Mouse (Mus musculus) c-Kit-positive CD71-positive TER-119-negative erythroid progenitor cells, embryonic 14.5 days (primary cell): ENCODE measurements around the gene Derl3.

Source experiments
- DNase-seq: peaks from one replicate; pipeline ENCODE4 v3.0.0-alpha.2; 2013; ENCODE audit warnings: low read depth

Derl3 gene

DNA sequence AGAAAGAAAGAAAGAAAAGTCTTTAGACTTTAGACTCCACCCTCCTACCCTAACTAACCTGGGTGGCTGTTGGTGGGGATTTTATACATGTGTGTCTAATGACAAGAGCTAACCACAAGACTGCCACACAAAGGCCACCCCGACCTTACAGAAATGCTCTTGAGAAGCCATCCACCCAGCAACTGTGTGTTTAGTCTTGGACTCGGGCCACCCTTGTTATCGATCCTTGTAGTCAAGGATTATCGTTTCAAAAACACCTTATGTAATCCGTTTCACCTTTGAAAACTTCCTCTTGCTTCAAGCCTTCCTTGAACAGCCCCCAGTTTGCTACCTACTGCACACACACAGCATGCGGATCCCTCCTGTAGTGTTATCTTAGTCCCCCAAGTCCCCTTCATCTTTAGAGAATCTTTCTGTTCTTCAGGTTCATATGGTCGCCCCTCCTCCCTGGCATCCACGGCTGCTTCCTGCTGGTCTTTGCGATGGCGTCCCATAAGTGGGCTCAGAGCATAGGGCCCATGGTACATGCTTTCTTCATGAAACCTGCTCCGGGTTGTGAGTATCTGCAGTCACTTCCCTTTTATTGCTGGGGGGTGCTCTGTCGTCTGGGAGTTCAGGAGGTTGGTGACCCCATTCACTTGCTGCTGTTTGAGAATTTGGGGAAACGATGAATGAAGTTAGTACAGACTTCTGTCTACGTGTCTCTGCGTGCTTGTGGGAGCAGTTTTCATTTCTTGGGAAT, 49.7 kb downstream of the Derl3 start, which contains the start of gene Vpreb3:
TSS of gene Vpreb3 (plus strand) at position 322 of the 742 bp plus-strand sequence.
- DNase-seq: no peak

GRCm38 (mm10) chr10:75944066-75944772, 51.0 kb downstream of the Derl3 start:
- no peak for DNase-seq

DNA sequence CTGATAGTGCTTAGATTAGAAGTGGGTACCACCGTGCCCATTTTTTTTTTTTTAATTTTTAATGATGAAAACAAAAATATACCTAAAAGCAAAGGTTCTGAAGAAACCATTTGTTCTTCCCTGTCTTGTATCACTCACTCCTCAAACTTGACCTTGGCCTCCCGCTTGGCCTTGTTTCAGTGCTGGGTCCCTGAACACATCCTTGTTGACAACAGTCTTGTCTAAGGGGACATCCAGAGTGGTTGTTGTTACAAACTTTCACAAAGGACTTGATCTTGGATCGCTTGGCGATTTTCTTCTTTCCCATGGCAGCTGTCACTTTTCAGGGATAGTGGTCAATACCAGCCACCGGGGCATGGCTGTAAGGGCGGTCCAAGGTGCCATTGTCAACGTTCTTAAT, 52.0 kb downstream of the Derl3 start:
- no peak for DNase-seq
